Mouse (Mus musculus) limb, embryonic 15.5 days (tissue): ENCODE measurements around the gene H2-M10.2. TPM values are rescaled to one million over a fixed set of nuclear protein-coding genes. Genes with fewer than 3 reads are reported as not detected.

Source experiments
- ATAC-seq: fragments of 200-750 bp; cut with Nextera tagmentation; 2 replicates; pipeline ENCODE4 v1.8.0; 2017; ENCODE audit warnings: low read depth, moderate TSS enrichment; ENCODE audit not compliant: insufficient number of reproducible peaks, low FRiP score, low TSS enrichment
- H3K27ac ChIP-seq: fragments of 300-500 bp; sonication (generic); 2 replicates; pipeline ENCODE4 v1.5.1; 2015; ENCODE audit warnings: moderate library complexity, mild to moderate bottlenecking, inconsistent platforms
- H3K27me3 ChIP-seq: fragments of 300-500 bp; sonication (generic); 2 replicates; pipeline ENCODE4 v1.6.1; 2015; ENCODE audit warnings: inconsistent platforms
- H3K36me3 ChIP-seq: fragments of 300-500 bp; sonication (generic); 2 replicates; pipeline ENCODE4 v1.6.1; 2015; ENCODE audit warnings: inconsistent platforms
- H3K4me1 ChIP-seq: fragments of 300-500 bp; sonication (generic); 2 replicates; pipeline ENCODE4 v1.6.1; 2015; ENCODE audit warnings: inconsistent platforms
- H3K4me2 ChIP-seq: fragments of 300-500 bp; sonication (generic); 2 replicates; pipeline ENCODE4 v1.6.1; 2015; ENCODE audit warnings: mild to moderate bottlenecking, inconsistent platforms
- H3K4me3 ChIP-seq: fragments of 300-500 bp; sonication (generic); 2 replicates; pipeline ENCODE4 v1.5.1; 2015; ENCODE audit warnings: mild to moderate bottlenecking, inconsistent platforms
- H3K9ac ChIP-seq: fragments of 300-500 bp; sonication (generic); 2 replicates; pipeline ENCODE4 v1.6.1; 2015; ENCODE audit warnings: inconsistent platforms
- H3K9me3 ChIP-seq: fragments of 300-500 bp; sonication (generic); 2 replicates; pipeline ENCODE4 v1.6.1; 2016; ENCODE audit warnings: inconsistent platforms
- WGBS: fragments of 180-500 bp; shearing (Covaris S2); methylation state at CpG from one replicate; pipeline ENCODE4 v1.1.7; 2015; 5-methylcytosine and 5-hydroxymethylcytosine counted together
- polyA plus RNA-seq: library from polyadenylated mRNA; unstranded; fragments of >200 nt; fragmentation: Nextera tagmentation; extraction: Ambion mirVana; gene quantifications from 2 replicates; pipeline ENCODE4 v1.2.1, GENCODE M21; 2015

The H2-M10.2 gene
- polyA plus RNA-seq, 1 experiment from 2014 or later, result not detected

DNA sequence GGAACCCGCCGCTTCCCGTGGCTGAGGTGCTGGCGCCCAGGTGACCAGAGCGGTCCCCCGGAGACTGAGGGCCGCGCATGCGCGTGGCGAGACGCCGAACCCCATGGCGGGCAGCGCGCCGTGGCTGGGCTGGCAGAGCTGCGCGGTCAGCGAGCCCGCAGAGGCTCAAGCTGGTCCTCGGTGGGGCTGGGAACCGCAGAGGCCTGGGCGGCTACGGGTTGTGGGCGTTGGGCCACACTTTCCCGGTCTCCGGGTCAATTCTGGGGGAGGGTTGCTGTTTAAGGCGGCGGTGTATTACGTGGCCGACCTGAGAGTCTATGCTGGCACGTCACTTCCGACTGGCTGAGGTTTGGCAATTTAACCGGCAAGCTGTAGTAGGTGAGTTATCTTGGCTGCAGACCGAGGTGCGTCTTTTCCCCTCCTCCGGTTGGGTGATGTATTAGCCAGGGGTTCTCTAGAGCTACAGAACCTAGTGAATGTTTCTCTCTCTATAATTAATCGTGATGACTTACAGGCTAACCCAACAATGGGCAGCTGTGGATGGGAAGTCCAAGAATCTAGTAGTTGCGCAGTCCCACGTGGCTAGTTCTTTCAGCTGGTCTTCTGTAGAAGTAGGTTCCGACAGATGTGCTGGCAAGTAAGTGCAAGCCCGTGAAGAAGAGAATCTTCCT is 14.6 kb downstream of the H2-M10.2 start, which contains the start of gene Trim39:
TSS of gene Trim39 (minus strand) at position 662 of the 671 bp plus-strand sequence.
- Histone ChIP-seq H3K9ac (peak within 1 kb of the TSS; percentile 95), H3K4me1 (peaks cover 35% of the 10 kb centered on the region), H3K36me3 (peaks cover 30% of the 10 kb centered on the region), H3K4me2 (peak within 1 kb of the TSS; percentile 82), H3K27ac (peak within 1 kb of the TSS; percentile 96), H3K9me3 (no peaks in the 10 kb centered on the region), H3K27me3 (no peaks in the 10 kb centered on the region), H3K4me3 (peak within 1 kb of the TSS; percentile 90)
- peak; percentile 72 for ATAC-seq
- under 1% methylated on average over 43 of the region's 43 CpGs for WGBS

DNA sequence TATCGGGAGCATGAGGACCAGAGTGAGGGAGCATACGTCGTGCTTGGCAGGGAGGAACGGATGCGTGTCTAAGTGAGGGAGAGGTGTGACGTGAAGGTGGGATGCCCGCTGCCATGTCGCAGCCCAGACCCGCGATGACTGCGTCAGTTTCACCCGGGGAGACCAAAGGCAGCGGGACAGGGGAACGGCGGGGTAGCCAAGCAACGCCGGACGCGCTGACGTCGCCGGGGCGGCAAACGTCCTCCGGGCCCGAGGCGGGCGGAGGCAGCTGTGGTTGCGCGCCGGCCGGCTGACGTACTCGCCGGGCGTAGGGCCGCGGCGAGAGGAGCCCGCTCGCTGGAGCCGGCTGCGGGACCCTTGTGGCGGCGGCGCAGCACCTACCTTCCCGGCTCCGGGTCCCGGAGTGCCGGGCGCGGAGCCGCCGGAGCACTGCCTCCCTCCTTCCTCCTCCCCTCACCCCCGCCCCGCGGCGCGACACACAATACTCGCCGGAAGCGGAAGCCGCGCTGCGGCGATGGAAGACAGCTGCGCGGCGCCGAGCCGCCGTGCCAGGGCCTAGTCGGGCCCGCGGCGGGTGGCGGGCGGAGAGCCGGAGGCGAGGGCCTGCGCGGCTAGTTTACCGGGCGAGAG is 15.2 kb downstream of the H2-M10.2 start:
- peaks cover 30% of the 10 kb centered on the region for H3K36me3 ChIP-seq
- H3K27me3 ChIP-seq, result no peaks in the 10 kb centered on the region
- H3K4me1 ChIP-seq, result peaks cover 35% of the 10 kb centered on the region
- H3K27ac ChIP-seq, result peak overlapping the region; percentile 96
- peak; percentile 90 for ATAC-seq
- under 1% methylated on average over 70 of the region's 84 CpGs for WGBS
- H3K9ac ChIP-seq, result peak overlapping the region; percentile 95
- H3K4me2 ChIP-seq, result peak overlapping the region; percentile 82
- H3K4me3 ChIP-seq, result peak overlapping the region; percentile 90
- no peaks in the 10 kb centered on the region for H3K9me3 ChIP-seq

DNA sequence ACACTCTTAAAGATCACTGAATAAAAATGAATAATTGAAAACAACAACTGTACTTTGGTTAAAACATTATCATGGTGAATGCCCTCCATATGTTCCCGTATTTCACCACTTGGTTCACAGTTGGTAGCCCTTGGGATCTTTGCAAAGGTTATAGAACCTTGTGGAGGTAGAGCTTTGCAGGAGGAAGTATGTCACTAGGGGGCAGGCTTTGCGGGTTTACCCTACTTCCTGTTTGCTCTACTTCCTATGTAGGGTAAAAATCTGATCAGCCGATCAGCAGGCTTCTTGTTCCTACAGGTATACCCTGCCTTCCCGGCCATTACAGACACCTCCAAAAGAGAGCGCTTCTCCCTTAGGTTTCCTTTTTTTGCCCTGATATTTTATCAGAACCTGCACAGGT is 20.5 kb downstream of the H2-M10.2 start:
- H3K36me3 ChIP-seq, result peaks cover 67% of the 10 kb centered on the region
- no peaks in the 10 kb centered on the region for H3K27me3 ChIP-seq
- ATAC-seq, result no peak
- 77% methylated on average over 5 of the region's 5 CpGs for WGBS
- no peak overlapping the region for H3K27ac ChIP-seq
- no peak overlapping the region for H3K4me3 ChIP-seq
- no peak overlapping the region for H3K9ac ChIP-seq
- no peak overlapping the region for H3K4me2 ChIP-seq
- H3K4me1 ChIP-seq, result peaks cover 9% of the 10 kb centered on the region
- H3K9me3 ChIP-seq, result no peaks in the 10 kb centered on the region

DNA sequence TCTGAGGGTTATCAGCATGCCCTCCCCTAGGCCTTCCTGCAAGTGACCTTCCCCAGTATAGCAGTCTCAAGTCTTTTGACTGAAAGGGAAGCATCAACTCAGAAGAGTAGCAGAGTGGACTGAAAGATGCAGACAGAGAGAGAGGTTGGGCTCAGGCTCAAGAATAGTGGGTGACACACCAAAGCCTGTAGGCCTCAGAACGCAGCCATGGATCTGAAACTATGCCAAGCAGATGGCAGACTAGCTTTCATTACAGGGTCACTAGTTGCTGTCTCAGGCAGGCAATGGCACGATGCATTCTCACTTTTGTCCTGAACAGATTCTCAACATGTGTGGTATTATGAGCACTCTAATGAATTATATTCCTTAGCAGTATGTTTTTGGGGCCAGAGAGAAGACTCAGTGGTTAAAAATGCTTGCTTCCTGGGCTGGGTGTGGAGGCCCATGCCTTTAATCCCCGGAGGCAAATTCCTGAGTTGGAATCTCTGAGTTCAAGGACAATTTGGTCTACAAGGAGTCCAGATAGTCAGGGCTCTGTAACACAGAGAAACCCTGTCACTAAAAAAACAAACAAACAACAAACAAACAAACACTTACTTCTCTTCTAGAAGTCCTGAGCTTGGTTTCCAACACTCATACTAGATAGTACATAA is 21.9 kb downstream of the H2-M10.2 start:
- Histone ChIP-seq H3K27me3 (no peaks in the 10 kb centered on the region), H3K4me1 (no peaks in the 10 kb centered on the region), H3K9ac (no peak overlapping the region), H3K9me3 (no peaks in the 10 kb centered on the region), H3K4me2 (no peak overlapping the region), H3K27ac (no peak overlapping the region), H3K4me3 (no peak overlapping the region), H3K36me3 (peaks cover 81% of the 10 kb centered on the region)
- 87% methylated on average over 3 of the region's 3 CpGs for WGBS
- ATAC-seq, result no peak

DNA sequence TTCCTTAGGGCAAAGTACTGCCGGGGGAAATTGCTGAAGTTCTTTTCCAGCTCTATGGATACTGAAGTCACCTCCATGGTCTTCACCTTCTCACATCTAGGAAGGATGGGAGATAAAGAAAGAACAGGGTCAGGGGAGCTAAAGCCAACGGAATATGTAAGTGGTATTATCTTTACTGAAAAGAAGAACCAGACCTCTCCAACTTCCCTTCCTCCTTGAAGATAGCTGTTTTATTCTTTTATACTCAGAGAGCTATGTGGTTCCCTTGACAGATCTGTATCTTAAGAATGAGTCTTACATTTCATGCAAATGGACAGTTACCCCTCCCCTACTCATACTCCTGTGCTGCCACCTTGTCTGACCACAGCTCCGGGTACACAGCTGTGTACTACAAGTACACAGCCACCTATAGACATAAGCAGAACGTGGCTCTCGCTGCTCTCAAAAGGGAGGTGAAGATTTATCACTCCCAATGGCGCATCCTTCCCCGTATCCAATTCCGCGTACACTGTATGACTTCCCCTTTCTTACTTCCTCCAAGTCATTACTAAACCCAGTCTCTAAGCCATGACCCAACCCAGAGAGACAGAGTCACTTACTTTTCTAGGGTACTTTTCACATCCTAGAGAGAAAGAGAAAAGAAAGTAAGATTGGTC is 24.7 kb downstream of the H2-M10.2 start:
- WGBS, result 90% methylated on average over 9 of the region's 9 CpGs
- ATAC-seq, result no peak
- H3K9me3 ChIP-seq, result no peaks in the 10 kb centered on the region

DNA sequence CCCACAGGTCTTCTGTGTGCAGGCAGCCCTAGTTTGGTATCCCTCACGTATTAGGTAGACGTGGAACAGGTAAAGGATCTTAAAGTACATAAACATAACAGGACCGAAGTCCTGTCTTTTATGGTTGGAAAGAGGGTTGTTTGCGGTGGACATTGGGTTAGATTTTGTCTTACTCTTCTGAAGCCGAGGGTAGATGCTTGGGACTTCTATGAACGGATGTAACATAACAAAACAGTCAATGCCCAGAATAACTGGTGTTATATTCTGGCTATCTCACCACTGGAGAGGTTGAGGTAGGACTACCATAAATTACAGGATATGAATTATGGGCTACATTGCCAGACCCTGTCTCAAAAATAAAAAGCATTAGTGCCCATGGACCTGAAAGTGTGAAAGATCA is 28.3 kb downstream of the H2-M10.2 start, which contains the start of gene Rpp21:
TSS of gene Rpp21 (minus strand) at position 101 of the 400 bp plus-strand sequence.
- Histone ChIP-seq H3K4me3 (peak within 1 kb of the TSS; percentile 77), H3K27me3 (no peaks in the 10 kb centered on the region), H3K36me3 (peaks cover 48% of the 10 kb centered on the region), H3K9me3 (no peaks in the 10 kb centered on the region), H3K9ac (peak within 1 kb of the TSS; percentile 86), H3K4me2 (peak within 1 kb of the TSS; percentile 60), H3K4me1 (peaks cover 7% of the 10 kb centered on the region), H3K27ac (peak within 1 kb of the TSS; percentile 87)
- 48% methylated on average over 6 of the region's 6 CpGs for WGBS
- no peak for ATAC-seq

More for the DNA sequence above, 24.7 kb downstream of the H2-M10.2 start:
- Histone ChIP-seq H3K4me3 (no peak overlapping the region), H3K4me1 (peaks cover 4% of the 10 kb centered on the region), H3K36me3 (peaks cover 76% of the 10 kb centered on the region), H3K9ac (no peak overlapping the region), H3K4me2 (no peak overlapping the region), H3K27me3 (no peaks in the 10 kb centered on the region), H3K27ac (no peak overlapping the region)

DNA sequence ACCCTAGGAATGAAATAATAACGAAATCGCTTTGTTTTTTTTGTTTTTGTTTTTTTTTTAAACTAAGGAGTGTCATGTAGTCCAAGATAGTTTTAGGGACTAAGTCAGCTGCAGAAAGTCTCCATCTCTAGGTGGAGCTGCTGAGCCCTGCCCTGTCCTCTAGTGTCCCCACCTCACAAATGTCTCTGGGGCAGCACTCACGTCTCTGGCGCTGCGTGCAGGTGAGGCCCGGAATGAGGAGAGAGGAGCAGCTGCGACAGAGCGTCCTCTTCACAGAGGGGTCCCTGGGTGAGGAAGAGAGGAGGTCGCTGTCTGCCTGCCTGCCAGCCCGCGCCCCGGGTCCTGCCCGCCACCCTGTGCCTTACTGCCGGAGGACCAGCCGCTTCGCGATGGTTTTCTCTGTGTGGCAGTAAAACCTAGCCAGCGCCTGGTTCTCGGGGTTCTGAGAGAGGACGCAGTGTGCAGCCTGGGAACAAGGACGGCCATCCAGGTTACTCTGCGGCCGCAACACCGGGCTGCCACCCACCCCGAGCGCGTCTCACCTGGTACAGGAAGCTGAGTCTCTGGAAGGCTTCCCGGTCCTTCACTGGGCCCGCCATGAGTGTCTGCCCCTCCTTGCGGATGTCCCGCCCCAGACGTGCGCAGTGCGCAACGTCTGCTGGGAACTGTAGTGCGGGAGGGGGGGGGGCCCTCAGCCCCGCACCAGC is 28.9 kb downstream of the H2-M10.2 start:
- H3K4me1 ChIP-seq, result peaks cover 8% of the 10 kb centered on the region
- H3K4me3 ChIP-seq, result peak overlapping the region; percentile 77
- no peaks in the 10 kb centered on the region for H3K9me3 ChIP-seq
- peak overlapping the region; percentile 87 for H3K27ac ChIP-seq
- H3K36me3 ChIP-seq, result peaks cover 43% of the 10 kb centered on the region
- H3K27me3 ChIP-seq, result 0 out of 2 replicates have a peak, but pooled peaks cover 3% of the 10 kb centered on the region
- WGBS, result under 1% methylated on average over 37 of the region's 37 CpGs
- peak overlapping the region; percentile 86 for H3K9ac ChIP-seq
- peak; percentile 95 for ATAC-seq
- H3K4me2 ChIP-seq, result peak overlapping the region; percentile 60

DNA sequence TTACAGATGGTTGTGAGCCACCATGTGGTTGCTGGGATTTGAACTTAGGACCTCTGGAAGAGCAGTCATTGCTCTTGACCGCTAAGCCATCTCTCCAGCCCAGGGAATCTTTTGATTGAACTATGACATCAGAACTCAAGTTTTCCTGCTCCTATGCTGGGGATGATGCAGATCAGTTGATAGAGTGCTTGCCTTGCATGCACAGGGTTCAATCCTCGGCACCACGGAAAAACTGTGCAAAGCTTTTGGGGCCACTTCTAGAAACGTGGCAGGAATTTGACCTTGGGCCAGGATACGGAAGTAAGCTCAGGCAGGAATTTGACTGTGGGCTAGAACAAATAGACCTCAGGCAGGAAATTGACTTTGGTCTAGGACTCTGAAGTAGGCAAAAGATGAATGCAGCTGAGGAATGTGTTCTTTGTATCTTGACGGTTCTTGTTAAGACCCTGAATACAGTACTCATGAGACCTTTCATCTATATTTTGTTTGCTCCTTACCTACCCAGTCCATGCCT is 33.1 kb downstream of the H2-M10.2 start:
- no peak overlapping the region for H3K27ac ChIP-seq

DNA sequence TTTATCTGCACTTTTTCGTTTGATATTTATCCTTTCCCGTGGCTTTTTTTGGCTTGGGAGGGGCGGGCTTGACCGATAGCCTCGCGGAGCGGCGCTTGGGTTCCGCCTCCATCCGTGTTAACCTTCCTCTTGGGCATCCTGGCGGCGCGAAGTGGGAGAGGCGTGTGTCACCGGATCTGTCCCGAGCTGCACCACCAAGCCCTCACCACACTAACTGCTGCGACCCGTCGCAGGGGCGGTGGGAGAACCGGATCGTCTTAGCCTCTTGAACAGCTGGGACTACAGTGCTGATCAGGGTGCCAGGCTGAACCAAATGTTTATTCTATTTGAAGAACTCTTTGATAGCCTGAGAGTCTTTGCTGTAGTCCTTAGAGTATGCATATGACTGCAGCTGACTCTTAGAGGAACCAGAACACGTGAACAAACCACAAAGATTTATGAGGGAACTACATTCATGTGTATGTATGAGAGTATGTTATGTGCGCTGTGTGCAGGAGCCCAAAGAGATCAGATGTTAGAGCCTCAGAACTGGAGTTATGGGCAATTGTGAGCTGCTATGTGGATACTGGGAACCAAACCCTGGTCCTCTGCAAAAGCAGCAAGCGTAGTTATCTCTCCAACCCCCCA is 33.9 kb downstream of the H2-M10.2 start:
- no peak overlapping the region for H3K9ac ChIP-seq
- no peak for ATAC-seq
- H3K4me3 ChIP-seq, result peak overlapping the region; percentile 20
- 8% methylated on average over 25 of the region's 25 CpGs for WGBS
- peaks cover 6% of the 10 kb centered on the region; the same call in 1 of the 2 replicates for H3K36me3 ChIP-seq
- H3K4me2 ChIP-seq, result peak overlapping the region; percentile 42
- peaks cover 13% of the 10 kb centered on the region for H3K4me1 ChIP-seq
- no peak overlapping the region for H3K27ac ChIP-seq
- H3K27me3 ChIP-seq, result peaks cover 27% of the 10 kb centered on the region
- no peaks in the 10 kb centered on the region for H3K9me3 ChIP-seq

More for the DNA sequence above, 33.1 kb downstream of the H2-M10.2 start:
- H3K36me3 ChIP-seq, result peaks cover 6% of the 10 kb centered on the region; the same call in 1 of the 2 replicates
- H3K27me3 ChIP-seq, result peaks cover 27% of the 10 kb centered on the region
- ATAC-seq, result no peak
- peaks cover 13% of the 10 kb centered on the region for H3K4me1 ChIP-seq
- H3K9ac ChIP-seq, result no peak overlapping the region
- 55% methylated on average over 6 of the region's 6 CpGs for WGBS
- no peaks in the 10 kb centered on the region for H3K9me3 ChIP-seq
- H3K4me2 ChIP-seq, result no peak overlapping the region
- no peak overlapping the region for H3K4me3 ChIP-seq

DNA sequence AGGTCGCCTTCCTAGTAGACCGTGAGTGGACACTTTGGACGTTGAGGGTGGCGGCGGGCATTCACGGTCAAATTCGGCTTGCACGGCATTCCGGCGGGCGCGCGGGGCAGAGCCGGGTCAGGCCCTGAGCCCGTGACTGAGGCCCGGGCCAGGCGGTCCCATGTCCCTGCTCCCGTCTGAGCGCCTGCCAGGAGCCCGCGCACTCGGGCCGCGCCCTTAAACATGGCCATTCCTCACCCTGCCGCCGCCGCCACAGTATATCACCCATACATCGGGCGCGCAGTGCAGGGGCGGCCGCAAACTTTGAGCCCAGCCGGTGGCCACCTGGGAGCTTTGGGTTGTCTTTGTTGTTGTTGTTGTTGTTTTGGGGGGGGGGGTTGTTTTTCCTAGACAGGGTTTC is 37.4 kb downstream of the H2-M10.2 start:
- H3K36me3 ChIP-seq, result no peaks in the 10 kb centered on the region
- H3K4me1 ChIP-seq, result peaks cover 5% of the 10 kb centered on the region
- peaks cover 27% of the 10 kb centered on the region for H3K27me3 ChIP-seq
- H3K4me2 ChIP-seq, result no peak overlapping the region
- H3K4me3 ChIP-seq, result no peak overlapping the region
- no peaks in the 10 kb centered on the region for H3K9me3 ChIP-seq
- no peak overlapping the region for H3K27ac ChIP-seq
- ATAC-seq, result no peak
- no peak overlapping the region for H3K9ac ChIP-seq
- WGBS, result 29% methylated on average over 33 of the region's 33 CpGs
